Mouse (Mus musculus) spleen, postnatal 4 days (tissue): ENCODE data around the gene Tctn1.
A peak's percentile ranks its signal among the peaks of the same experiment; 100 is the strongest.

ENCODE experiments used
- DNase-seq, 2 experiments: peaks; one replicate each; pipeline ENCODE4 v3.0.0; 2022; ENCODE audit warnings: low spot score in 2 of 2

Tctn1 gene

DNA sequence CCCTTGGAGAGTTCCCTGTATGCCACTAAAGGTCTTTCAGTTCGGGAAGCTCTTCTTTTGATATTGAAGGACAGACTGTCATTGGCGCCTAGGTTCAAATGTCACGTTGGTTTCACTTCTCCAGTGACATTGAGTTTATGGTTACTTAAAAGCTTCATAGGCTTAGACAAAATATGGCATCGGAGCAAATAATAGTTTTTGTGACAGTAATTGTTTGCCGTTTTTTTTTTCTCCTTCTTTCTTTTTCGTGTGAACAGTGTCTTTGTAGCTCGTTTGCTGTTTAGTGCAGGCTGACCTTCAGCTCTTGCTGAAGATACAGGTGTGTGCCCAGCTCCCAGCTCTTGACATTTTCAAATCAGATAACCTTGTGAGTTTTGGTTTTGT, 21.5 kb upstream of the Tctn1 start:
- DNase-seq: no peak

DNA sequence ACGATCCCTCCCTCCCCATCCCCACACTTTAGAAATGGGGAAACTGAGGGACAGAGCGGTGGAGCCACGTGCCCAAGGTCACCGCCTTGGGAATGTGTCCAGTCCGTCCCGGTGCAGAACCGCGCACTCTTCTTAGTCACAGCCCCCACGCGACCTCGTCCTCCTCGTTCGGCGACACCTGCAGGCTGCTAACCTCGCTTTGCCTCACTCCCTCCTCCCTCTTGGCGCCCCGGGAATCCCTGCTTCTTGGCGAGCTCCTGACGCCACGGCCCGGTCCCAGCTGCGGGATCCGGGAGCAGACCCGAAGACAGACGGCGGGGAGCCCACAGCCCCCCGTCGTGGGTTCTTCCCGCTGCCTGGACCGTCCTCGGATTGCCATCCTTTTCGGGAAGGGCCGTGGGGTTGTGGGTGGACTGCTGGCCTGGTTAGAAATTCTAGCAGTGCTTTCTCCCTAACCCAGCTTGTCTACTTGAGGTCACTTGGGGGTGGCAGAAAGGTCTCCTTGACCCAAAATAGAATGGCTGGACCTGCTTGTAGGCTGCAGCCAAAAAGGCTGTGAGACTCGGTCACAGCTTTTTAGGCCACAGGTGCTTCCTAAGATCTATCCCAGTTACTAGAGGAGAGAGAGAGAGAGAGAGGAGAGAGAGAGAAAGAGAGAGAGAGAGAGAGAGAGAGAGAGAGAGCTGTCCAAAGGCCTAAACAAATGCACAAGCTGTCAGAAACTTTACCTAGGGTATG, 20.9 kb upstream of the Tctn1 start:
- peak; percentile 47 to 79 for DNase-seq

DNA sequence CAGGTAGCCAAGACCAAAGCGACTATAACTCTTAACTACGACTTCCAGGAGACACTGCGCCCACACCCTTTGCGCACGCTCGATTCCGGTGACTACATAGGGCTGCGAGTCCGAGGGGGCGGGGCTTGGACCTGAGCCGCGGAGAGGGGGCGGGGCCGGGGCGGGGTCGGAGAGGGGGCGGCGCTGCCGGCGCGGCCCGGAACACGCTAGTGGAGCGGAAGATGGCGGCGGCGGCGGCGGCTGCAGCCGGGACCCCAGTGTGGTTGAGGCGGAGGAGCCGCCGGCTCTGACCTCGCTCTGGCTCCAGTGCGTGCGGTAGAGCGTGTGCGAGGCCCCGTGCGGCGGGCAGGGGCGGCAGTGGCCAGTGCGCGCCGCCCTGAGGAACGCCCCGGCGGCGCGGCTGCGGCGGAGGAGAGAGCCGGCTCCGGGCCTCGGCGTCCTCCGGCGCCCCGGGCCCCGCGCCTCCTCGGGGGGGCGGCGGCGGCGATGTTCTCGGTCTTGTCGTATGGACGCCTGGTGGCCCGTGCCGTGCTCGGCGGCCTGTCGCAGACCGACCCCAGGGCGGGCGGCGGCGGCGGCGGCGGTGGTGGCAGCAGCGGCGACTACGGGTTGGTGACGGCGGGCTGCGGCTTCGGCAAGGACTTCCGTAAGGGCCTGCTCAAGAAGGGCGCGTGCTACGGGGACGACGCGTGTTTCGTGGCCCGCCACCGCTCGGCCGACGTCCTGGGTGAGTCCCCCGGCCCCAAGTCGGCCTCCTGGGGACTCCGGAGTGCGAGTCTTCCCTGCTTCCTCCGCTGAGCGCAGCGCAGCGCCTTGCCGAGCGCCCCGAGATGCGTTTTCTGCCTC, 20.1 kb upstream of the Tctn1 start, which contains the start of gene Pptc7:
TSS of gene Pptc7 (plus strand) at position 183 of the 846 bp plus-strand sequence.
- peak; percentile 92 to 98 for DNase-seq

DNA sequence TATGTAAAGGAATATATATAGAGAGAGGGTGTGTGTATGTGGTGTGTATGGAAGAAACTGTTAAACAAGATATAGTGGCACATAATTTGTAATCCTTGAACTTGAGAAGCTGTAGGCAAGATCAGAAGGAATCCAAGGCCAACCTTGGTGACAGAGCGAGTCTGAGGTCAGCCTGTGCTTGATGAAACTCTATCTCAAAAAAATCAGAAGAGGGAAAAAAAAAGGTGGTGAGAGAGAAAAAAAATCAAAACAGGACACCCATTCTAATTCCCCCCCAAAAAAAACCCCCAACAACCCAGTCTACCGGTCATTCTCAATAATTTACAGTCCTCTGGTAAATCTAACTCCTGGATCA, 19.5 kb upstream of the Tctn1 start:
- no peak for DNase-seq

DNA sequence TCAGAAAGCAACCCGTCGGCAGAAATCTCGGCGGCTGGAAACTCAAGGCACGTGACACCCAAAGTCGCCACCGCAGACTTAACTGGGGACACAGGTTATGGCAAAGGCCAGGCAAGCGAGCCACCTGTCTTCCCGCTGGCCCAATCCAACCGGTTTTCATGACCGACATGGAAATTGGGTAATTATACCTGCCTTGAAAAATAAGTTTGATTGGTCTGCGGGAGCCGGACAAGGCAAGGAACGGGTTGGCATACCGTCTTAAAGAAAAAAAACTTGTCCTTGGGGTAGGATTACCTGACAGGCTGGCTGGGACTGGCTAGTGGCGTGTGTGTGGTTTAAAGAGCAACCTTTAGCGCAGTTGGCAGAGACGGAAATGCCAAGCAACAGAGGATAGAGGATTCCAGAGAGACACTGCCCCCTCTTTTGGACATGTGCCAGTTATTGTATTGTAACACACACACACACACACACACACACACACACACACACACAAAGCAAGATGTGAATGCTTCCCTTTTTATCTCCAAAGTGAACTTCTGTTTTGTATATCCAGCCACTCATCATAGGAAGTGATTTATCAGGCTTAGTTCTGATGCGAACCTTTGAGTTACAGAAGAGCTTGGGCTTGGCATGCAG, 16.7 kb upstream of the Tctn1 start:
- DNase-seq: no peak

DNA sequence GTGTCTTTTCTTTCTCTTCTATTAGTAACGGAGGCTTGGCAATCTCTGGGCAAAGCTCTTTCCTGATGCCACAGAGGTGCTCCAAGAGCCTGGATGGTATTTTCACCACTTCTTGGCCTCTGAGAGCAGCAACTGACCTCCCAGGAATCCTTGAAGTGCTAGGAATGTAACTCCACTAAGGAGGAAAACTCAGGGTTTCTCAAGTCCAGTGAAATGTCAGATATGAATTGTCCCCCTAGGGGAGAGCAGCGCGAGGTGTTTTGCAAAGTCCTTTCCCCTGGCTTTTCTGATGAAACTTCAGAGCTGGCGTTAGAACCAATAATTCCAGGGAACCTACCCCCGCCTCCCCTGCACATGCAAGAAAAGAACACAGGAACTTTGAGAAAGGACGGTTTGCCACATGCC, 16.2 kb upstream of the Tctn1 start:
- DNase-seq: no peak

DNA sequence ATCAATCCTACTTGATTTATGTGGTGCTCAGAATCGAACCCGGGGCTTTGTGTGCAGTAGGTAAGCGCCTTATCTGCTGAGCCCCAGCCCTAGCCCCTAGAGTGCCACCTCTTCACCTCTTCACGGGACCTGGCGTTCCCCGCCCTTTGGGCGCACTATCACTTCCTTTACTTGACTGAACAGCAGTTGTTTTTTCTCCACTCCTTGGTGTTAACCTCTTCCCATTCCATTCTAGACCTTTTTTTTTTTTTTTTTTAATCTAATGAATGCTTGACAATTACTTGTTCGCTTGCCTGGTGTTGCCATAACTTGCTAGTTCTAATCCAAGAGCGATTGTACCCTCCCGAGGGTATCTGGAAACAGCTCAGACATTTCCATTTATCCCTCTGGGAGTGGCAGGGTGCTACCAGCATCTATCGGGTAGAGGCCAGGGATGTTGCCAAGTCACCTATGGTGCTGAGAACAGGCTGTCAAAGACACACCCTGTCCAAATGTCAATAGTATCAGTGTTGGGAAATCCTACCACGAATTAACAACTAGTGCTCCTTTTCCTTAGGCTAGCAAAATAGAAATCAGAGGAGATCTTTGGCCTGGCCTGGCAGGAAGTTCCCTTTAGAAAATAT, 15.7 kb upstream of the Tctn1 start:
- no peak for DNase-seq

DNA sequence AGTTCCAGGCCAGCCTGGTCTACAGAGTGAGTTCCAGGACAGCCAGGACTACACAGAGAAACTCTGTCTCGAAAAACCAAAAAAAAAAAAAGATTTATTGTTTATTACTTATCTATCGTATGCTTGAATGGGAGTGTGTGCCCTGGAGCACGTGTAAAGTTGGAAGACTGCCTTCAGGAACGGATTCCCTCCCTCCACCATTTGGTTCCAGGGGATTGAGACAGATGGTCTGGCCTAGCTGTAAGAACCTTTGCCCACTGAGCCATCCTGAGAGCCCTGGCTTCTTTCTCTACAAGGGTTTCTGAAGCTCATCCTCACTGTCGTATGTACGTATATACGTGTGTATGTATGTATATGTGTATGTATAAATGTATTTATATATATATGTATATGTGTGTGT, 14.7 kb upstream of the Tctn1 start:
- no peak for DNase-seq

DNA sequence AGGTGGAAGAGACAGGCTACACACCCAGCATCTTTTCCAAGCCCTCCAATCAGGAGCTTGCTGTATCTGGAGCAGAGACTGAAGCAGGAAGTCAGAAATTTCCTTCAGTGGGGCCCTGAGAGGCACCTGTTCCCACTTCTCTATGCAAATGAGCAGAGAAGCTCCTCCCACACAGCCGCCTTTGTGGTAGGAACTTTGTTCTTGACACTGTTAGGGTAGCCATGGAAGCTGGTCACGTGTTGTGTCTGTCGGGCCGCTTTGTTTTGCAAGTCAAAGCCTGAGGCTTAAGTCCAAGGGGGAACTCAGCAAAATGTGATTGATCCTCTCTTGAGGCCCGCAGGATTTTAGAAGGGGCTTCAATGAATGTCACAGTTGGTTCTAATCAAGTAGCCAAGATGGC, 10.5 kb upstream of the Tctn1 start:
- peak; percentile 74 to 77 for DNase-seq

DNA sequence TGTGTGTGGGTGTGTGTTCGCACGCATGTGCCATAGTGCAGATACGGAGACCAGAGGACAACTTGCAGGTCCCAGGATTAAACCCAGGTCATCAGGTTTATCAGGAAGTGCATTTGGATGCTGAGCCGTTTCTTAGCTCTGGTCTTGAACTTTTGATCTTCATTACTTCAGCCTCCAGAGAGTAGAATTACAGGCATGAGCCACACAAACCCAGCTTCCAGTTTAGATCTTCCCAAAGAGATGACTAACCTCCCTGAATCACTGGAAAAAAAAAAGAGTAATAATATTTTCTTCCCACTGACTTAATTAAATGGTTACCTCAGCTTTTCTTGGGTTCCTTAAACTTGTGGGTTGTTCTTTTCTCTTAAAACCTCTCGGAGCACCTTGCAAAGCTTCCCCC, 8.6 kb upstream of the Tctn1 start:
- DNase-seq: no peak

DNA sequence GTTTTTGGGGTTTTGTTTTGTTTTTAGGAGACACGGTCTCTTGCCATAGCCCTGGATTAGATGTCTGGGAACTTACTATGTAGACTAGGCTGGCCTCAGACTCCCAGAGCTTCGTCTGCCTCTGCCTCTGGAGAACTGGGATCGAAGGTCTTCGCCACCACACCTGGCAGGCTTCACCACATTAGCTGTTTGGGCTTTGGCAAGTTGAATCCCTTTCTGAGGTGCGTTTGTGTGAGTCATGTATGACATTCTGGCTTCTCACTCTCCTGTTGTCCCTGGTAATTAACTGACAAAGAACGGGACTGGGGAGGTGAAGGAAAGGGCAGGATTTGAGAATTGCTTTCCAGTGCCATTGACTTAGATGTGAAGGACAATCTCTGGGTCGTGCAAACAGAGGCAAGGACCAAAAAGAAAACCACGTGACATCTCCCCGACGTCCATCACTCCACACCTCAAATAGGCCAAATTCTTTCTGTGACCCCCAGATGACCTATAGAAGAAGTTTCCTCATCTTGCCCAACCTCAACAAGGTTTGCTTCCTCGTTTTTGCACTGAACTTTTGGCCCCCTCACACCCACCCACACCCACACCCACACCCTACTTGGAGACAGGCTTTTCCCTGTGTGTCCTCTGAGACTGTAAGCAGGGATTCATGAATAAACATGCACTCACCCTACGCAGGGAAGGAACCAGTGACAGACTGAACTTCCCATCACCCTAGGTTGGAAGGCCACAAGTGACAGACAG, 4.8 kb upstream of the Tctn1 start:
- DNase-seq: no peak

DNA sequence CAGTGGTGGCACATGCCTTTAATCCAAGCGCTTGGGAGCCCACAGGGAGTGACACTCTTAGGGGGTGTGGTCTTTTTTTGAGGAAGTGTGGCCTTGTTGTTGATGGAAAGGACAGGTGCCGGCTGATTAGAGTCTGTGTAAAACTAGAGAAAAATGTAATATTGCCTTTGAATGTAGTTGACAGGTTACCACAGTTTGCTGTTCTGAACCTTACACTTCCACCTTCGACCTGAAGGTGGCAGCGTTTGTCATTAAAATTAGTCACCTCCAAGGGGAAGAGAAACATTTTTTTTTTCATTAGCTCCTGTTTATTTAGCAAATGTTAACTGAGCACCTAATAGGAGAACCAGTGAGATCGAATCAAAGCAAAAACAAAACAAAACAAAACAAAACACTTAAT, 3.6 kb upstream of the Tctn1 start:
- DNase-seq: peak; percentile 77 to 90

DNA sequence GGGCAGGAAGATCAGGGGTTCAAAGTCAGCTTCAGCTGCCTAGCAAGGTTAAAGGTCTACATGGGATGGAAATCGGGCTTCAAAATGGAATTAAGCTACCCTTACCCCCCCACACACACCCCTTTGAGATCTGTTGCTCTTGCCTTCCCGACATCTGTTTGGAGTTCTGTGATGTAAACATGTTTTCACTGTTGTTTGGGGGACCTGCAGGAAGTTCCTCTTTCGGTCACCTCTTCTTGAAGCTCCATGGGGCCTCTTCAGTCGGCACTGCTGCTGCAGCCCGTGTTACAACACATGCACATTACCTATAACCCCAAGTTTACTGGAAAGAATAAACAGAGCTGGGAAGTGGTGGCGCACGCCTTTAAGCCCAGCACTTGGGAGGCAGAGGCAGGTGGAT, 2.9 kb upstream of the Tctn1 start:
- DNase-seq: no peak

DNA sequence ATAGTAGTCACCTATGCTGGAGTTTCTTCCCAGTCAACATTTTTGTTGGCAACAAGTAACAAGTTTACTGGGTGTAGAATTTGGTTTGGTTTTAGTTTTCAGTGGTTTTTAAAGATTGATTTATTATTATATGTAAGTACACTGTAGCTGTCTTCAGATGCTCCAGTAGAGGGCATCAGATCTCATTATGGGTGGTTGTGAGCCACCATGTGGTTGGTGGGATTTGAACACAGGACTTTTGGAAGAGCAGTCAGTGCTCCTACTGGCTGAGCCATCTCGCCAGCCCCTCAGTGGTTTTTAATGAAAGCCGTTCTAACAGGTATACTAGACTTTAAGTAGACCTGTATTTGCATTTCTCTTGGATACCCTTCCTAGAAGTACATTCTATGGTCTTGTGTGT, 1.7 kb upstream of the Tctn1 start:
- no peak for DNase-seq

DNA sequence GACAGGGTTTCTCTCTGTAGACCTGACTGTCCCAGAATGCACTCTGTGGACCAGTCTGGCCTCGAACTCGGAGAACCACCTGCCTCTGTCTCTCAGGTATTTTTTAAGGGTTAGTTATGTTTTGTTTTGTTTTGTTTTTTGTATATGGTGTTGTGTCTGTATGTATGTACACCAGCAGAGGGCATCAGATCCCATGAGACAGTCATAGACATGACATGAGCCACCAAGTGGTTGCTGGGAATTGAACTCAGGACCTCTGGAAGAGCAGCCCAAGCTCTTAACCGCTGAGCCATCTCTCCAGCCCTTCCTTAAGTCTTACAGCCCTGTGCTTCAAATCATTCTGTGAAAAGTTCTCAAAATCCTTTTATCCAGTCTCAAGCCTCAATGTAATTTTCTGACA, 927 bp upstream of the Tctn1 start:
- DNase-seq: no peak

DNA sequence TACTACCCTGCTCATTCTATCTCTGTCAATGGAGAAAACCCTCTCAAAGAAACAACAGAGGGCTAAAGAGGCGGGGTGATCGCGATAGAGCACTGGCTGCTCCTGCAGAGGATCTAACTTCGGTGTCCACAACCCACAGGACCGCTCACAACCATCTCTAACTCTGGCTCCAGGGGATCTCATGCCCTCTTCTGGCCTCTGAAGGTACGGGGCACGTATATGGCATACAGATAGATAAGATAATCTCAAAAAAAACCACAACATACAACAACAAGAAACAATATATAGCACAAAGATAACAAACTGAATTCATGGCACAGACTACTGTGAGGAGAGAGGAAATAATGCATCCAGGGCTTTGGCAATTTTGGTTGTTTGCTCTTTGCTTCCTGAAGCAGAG, 2.2 kb downstream of the Tctn1 start:
- peak in 1 of 2 experiments; percentile 39 for DNase-seq

DNA sequence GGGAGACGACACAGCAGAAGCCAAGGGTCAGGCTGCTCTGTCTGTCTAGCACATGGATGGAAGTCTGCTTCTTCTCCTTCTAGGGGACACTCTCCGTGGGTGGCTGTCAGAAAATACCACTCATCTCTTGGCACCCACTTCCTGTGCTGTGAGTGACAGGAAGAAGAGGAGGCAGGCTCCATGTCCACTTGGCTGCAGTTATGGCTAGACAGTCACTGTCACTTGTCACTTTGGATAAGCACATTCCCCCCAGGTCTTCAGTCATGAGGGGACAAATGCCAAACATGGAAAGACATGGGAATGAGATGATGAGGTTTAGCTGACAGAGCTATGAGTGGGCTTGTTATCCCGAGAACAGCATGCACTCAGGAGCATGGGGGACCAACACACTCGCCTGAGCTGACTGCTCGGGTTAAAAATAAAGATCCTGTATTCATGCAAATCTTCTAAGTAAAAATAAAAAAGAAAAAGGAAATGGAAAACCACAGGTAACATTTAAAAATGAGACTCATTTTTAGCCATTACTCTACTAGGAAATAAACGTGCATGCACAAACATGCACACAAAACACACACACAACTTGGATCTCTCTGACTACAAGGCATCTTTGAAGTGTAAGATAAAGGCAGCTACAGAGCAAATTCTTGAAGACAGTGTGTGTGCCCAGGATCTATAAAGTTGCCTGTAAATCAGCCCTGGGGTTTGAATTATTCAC, 6.1 kb downstream of the Tctn1 start:
- no peak for DNase-seq

DNA sequence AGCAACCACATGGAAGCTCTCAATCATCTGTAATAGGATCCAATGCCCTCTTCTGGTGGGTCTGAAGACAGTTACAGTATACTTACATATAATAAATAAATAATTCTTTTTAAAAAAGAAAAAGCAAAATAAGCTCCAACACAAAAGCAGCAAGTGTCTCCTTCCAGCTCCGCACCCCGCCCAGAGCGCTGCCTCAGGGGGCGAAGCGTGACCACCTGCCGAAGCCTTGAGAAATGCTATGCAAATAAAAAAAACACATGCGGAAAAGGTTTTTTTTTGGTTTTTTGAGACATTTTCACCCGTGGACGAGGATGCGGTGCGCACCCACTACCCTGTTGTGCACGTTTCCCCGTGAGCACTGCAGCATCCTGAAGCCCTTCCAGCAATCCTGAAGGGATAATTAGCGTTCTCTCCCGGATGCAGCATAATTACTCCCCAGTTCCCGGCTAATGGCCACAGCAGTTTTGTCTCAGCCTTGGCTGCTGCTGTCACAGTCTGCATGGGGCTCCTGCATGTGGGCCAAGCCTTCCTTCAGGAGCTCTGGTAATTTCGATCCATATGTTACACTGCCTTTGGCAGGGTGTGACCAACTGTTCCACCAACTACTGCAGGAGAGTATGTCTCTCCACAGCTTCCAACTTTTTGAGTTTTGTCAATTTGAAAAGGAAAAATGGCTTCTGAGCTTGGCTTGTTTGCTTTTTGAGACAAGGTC, 12.2 kb downstream of the Tctn1 start:
- DNase-seq: no peak

DNA sequence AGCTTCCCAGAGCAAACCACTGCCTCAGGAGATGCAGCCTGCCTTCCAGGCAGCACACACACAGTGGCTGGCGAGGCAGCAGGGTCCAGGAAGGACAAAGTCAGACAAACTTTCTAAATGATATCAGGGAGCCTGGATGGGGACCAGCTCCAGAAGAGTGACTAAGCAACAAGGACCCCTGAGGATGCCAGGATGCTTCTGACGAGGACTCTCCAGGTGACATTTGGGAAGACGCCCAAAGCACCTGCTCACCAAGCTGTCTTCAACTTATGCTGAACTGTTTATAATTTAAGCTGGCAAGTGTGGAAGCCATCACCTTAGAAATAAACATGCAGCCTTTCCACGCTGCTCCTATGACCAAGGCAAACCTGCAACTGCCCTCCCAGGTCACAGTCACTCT, 15.0 kb downstream of the Tctn1 start:
- DNase-seq: no peak

DNA sequence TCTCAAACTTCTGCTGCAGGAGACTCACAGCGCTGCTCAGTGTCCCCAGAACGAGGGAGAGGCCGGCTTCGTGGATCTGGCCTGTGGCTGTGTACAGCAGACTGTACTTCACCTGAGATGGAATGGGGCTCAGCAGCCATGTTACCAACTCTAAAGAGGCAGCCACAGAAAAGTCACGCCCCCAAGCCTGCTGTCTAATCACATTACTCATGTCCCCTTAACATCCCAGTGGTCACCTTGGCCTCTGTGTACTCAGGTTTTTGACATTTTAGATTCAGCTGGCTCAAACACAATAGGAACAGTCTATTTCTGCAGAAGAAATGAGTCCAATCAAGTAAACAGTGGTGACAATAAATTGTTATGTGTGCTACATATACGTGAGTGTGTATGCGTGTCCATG, 16.3 kb downstream of the Tctn1 start:
- DNase-seq: no peak
